In the genomic region with DNA sequence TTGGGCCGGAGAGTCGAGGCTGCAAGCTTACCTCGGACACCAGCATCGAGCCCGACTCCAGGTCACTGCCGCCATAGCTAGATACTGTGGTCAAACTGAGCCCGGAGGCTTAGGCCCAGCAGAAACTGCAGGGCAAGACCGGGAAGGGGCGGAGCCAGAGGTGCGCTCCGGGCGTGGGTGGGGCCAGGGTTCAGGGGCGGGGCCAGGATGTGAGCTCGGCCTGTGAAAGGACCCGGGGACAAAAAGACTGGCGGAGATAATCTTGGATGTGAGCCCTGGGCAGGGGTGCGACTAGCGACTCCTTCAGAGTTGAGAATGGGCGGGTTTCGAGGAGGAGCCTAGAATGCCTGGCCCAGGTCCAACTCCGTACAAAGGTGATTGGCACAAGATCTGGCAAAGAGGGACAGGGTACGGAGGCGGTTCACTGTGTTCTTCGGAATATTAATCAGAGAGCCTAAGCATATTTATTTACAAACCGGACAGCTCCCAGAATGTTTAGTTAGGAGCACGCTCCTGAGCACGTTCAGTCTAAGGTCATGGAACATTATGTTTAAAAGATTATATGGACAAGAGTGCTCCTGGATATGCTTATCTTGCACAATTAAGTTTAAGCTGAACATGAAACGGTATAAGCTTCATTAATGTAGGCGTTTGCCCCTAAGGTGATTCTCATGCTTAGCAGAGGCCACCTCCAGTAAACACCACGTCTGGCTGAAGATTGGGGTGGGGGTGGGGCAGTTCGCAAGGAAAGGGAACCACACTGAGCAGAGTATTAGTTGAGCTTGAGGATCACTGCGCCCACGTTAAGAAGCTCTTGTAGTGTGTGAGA, we compare ENCODE assay signal across 8 mouse cellular contexts. TPM values are rescaled to one million over a fixed set of nuclear protein-coding genes. Genes with fewer than 3 reads are reported as not detected.
DNase-seq lines count a peak whose midpoint lies in the region; ATAC-seq and TF ChIP-seq lines count a peak whose summit lies in the region.

No protein-coding gene starts in this region.

- H3K27me3 ChIP-seq in ES-Bruce4 (ENCODE audit: control insufficient read depth, insufficient read depth, low read length, poor library complexity, severe bottlenecking), result no peaks in the 10 kb centered on the region
- no peaks in the 10 kb centered on the region for H3K27me3 ChIP-seq in forebrain, embryonic 13.5 days
- H3K27me3 ChIP-seq in liver, postnatal 0 days (ENCODE audit: insufficient read depth, low read length), result no peaks in the 10 kb centered on the region
- H3K27me3 ChIP-seq in neural tube, embryonic 14.5 days (ENCODE audit: control insufficient read depth, insufficient read depth, low read length), result no peaks in the 10 kb centered on the region

- peak overlapping the region; percentile 61 for H3K4me2 ChIP-seq in forebrain, embryonic 13.5 days
- H3K4me2 ChIP-seq in liver, postnatal 0 days (ENCODE audit: low read depth, low read length), result peak overlapping the region; percentile 79
- H3K4me2 ChIP-seq in neural tube, embryonic 14.5 days (ENCODE audit: low read depth, low read length), result peak overlapping the region; percentile 71

- DNase-seq in heart, postnatal 10 days, result peak; percentile 98
- DNase-seq in large intestine, adult 2 months (ENCODE audit: low read depth, low spot score), result peak; percentile 83
- DNase-seq in liver, postnatal 0 days, result peak; percentile 98
- peak; percentile 99 for DNase-seq in testis, postnatal 10 days (ENCODE audit: low spot score)

- no peaks in the 10 kb centered on the region for H3K4me1 ChIP-seq in ES-Bruce4 (ENCODE audit: control insufficient read depth, insufficient read depth, low read length)
- H3K4me1 ChIP-seq in forebrain, embryonic 13.5 days, result peaks cover 25% of the 10 kb centered on the region
- H3K4me1 ChIP-seq in liver, postnatal 0 days (ENCODE audit: insufficient read depth), result peaks cover 17% of the 10 kb centered on the region
- H3K4me1 ChIP-seq in neural tube, embryonic 14.5 days (ENCODE audit: control insufficient read depth, insufficient read depth, low read length), result peaks cover 8% of the 10 kb centered on the region

- H3K9ac ChIP-seq in ES-Bruce4 (ENCODE audit: low read depth, poor library complexity, severe bottlenecking), result peak overlapping the region; percentile 88
- H3K9ac ChIP-seq in forebrain, embryonic 13.5 days, result peak overlapping the region; percentile 73
- H3K9ac ChIP-seq in liver, postnatal 0 days (replicated peaks), result peak overlapping the region; percentile 85
- H3K9ac ChIP-seq in neural tube, embryonic 14.5 days (replicated peaks; ENCODE audit: low read depth, low read length), result peak overlapping the region; percentile 76

- H3K9me3 ChIP-seq in ES-Bruce4 (replicated peaks; ENCODE audit: control insufficient read depth, insufficient read depth, low read length, poor library complexity, severe bottlenecking), result peaks cover 7% of the 10 kb centered on the region
- no peaks in the 10 kb centered on the region for H3K9me3 ChIP-seq in forebrain, embryonic 13.5 days (replicated peaks)
- H3K9me3 ChIP-seq in liver, postnatal 0 days (ENCODE audit: low read length), result no peaks in the 10 kb centered on the region
- no peaks in the 10 kb centered on the region for H3K9me3 ChIP-seq in neural tube, embryonic 14.5 days (ENCODE audit: control insufficient read depth, low read length)

- peak; percentile 36 for TF ChIP-seq POLR2A in ES-Bruce4 (IDR thresholded peaks at IDR 0.05; ENCODE audit: insufficient read depth, low read length)

- peak; percentile 91 for ATAC-seq in cerebellum, adult (ENCODE audit: insufficient number of reproducible peaks, low FRiP score, low TSS enrichment)
- peak; percentile 96 for ATAC-seq in forebrain, embryonic 13.5 days
- ATAC-seq in liver, postnatal 0 days, result peak; percentile 97
- peak; percentile 98 for ATAC-seq in neural tube, embryonic 14.5 days (ENCODE audit: low read depth)

- peak overlapping the region; percentile 89 for H3K4me3 ChIP-seq in ES-Bruce4 (ENCODE audit: low read depth, low read length)
- H3K4me3 ChIP-seq in forebrain, embryonic 13.5 days, result peak overlapping the region; percentile 63
- peak overlapping the region; percentile 76 for H3K4me3 ChIP-seq in liver, postnatal 0 days (ENCODE audit: low read depth, low read length)
- peak overlapping the region; percentile 61 for H3K4me3 ChIP-seq in neural tube, embryonic 14.5 days (ENCODE audit: low read depth, low read length)

- intact Hi-C loops in heart, postnatal 10 days (cut with DNase I), result loop anchor here (2.0 to 10.0 kb wide), 2 partner anchors 33 to 809 kb away; a partner anchor contains a TSS

- WGBS in forebrain, embryonic 13.5 days, result 1% methylated on average over 33 of the region's 33 CpGs
- WGBS in large intestine, adult 2 months, result 1% methylated on average over 33 of the region's 33 CpGs
- WGBS in liver, postnatal 0 days (ENCODE audit: insufficient replicate concordance), result 1% methylated on average over 33 of the region's 33 CpGs
- WGBS in neural tube, embryonic 14.5 days, result under 1% methylated on average over 33 of the region's 33 CpGs

- no peak for TF ChIP-seq CTCF in ES-Bruce4 (IDR thresholded peaks at IDR 0.05; ENCODE audit: low read depth, low read length)
- no peak for TF ChIP-seq CTCF in liver, postnatal 0 days (IDR thresholded peaks at IDR 0.05; ENCODE audit: low read depth)

- H3K27ac ChIP-seq in ES-Bruce4 (ENCODE audit: insufficient read depth, low read length), result peak overlapping the region; percentile 22; the same call in 1 of the 2 replicates
- peak overlapping the region; percentile 59 for H3K27ac ChIP-seq in forebrain, embryonic 13.5 days
- peak overlapping the region; percentile 95 for H3K27ac ChIP-seq in liver, postnatal 0 days (ENCODE audit: low read depth)
- H3K27ac ChIP-seq in neural tube, embryonic 14.5 days (ENCODE audit: low read depth, low read length), result peak overlapping the region; percentile 81

- H3K36me3 ChIP-seq in ES-Bruce4 (ENCODE audit: control insufficient read depth, insufficient read depth, low read length, poor library complexity, severe bottlenecking), result 0 out of 2 replicates have a peak, but pooled peaks cover 2% of the 10 kb centered on the region
- peaks cover 14% of the 10 kb centered on the region for H3K36me3 ChIP-seq in forebrain, embryonic 13.5 days (ENCODE audit: poor library complexity, severe bottlenecking)
- H3K36me3 ChIP-seq in liver, postnatal 0 days (replicated peaks; ENCODE audit: insufficient read depth, low read length), result peaks cover 9% of the 10 kb centered on the region
- 0 out of 2 replicates have a peak, but pooled peaks cover 3% of the 10 kb centered on the region for H3K36me3 ChIP-seq in neural tube, embryonic 14.5 days (ENCODE audit: control insufficient read depth, insufficient read depth, low read length)

- TF ChIP-seq EP300 in ES-Bruce4 (IDR thresholded peaks at IDR 0.05; ENCODE audit: insufficient read depth, low read depth, low read length), result no peak
- no peak for TF ChIP-seq EP300 in liver, postnatal 0 days (IDR thresholded peaks at IDR 0.05; ENCODE audit: low read depth)

RNA-seq across cellular contexts. Expression of a gene that starts 30.6 kb away (rescaled TPM):
- polyA plus RNA-seq in ES-Bruce4 (2011; ENCODE audit: insufficient read depth, insufficient read length, low read depth, missing spikeins), result 1.4 TPM in 1 of 2 replicates, not detected in the other
- polyA plus RNA-seq in forebrain, embryonic 13.5 days (2015; fragmentation: Nextera tagmentation; extraction: Ambion mirVana), result 0.21 TPM in 1 of 2 replicates, not detected in the other
- 1 to 10 TPM; 2.3 to 3.2 TPM for total RNA-seq in heart, postnatal 10 days (2021)
- polyA plus RNA-seq in large intestine, adult 2 months (2012; rRNA removed), result 9.2 and 14.0 TPM in 2 replicates
- 0.08 TPM in 1 of 2 replicates, not detected in the other for polyA plus RNA-seq in liver, postnatal 0 days (2015; fragmentation: Nextera tagmentation; extraction: Ambion mirVana)
- 0.50 and 0.82 TPM in 2 replicates for polyA plus RNA-seq in neural tube, embryonic 14.5 days (2014; fragmentation: Nextera tagmentation; extraction: Ambion mirVana)

RNA-seq across cellular contexts. Expression of a gene that starts 32.7 kb away (rescaled TPM):
- polyA plus RNA-seq in ES-Bruce4 (2011; ENCODE audit: insufficient read depth, insufficient read length, low read depth, missing spikeins), result 40.9 and 42.8 TPM in 2 replicates
- polyA plus RNA-seq in forebrain, embryonic 13.5 days (2015; fragmentation: Nextera tagmentation; extraction: Ambion mirVana), result 131 and 135 TPM in 2 replicates
- 100 to 1,000 TPM; 295 to 312 TPM for total RNA-seq in heart, postnatal 10 days (2021)
- 36.7 and 44.6 TPM in 2 replicates for polyA plus RNA-seq in large intestine, adult 2 months (2012; rRNA removed)
- polyA plus RNA-seq in liver, postnatal 0 days (2015; fragmentation: Nextera tagmentation; extraction: Ambion mirVana), result 131 and 132 TPM in 2 replicates
- 96.4 and 110 TPM in 2 replicates for polyA plus RNA-seq in neural tube, embryonic 14.5 days (2014; fragmentation: Nextera tagmentation; extraction: Ambion mirVana)

Comparison
In these comparisons a context has a peak if more than half of its experiments do, and no peak if none do; other contexts are left out.
1. Peak in every context shown above with its lines: DNase-seq, ATAC-seq, H3K4me3 ChIP-seq and H3K27ac ChIP-seq.
2. H3K27ac ChIP-seq: peak in every context shown above with its lines; median percentile 95 in liver, postnatal 0 days; 81 in neural tube, embryonic 14.5 days; 59 in forebrain, embryonic 13.5 days; 22 in ES-Bruce4.